Mouse (Mus musculus) G1E (cell line): ENCODE data around the gene Crhr2. TPM values are rescaled to one million over a fixed set of nuclear protein-coding genes. Genes with fewer than 3 reads are reported as not detected.

Experiments used
- ATAC-seq: 2 replicates; pipeline ENCODE4 v1.8.0; 2016; ENCODE audit warnings: mild to moderate bottlenecking; ENCODE audit not compliant: insufficient number of reproducible peaks, poor library complexity, low FRiP score, severe bottlenecking; ENCODE audit errors: extremely low read depth
- DNase-seq: peaks from one replicate; pipeline ENCODE4 v3.0.0; 2012; ENCODE audit warnings: low spot score
- H3K27me3 ChIP-seq: 2 replicates; pipeline ENCODE4 v1.6.1; 2012; ENCODE audit warnings: mild to moderate bottlenecking, low read length, inconsistent platforms; ENCODE audit not compliant: insufficient read depth
- H3K36me3 ChIP-seq: replicated peaks from 2 replicates; pipeline ENCODE3; 2012; ENCODE audit warnings: mild to moderate bottlenecking, inconsistent platforms
- H3K4me1 ChIP-seq: 2 replicates; pipeline ENCODE4 v1.6.1; 2012; ENCODE audit warnings: low read depth, low read length, inconsistent platforms, mixed read lengths; ENCODE audit not compliant: insufficient read depth
- H3K4me3 ChIP-seq: 2 replicates; pipeline ENCODE4 v1.5.1; 2012; ENCODE audit warnings: low read depth, mild to moderate bottlenecking, inconsistent platforms, low read length, moderate library complexity, mixed read lengths
- H3K9me3 ChIP-seq: replicated peaks from 2 replicates; pipeline ENCODE4 v1.6.1; 2012; ENCODE audit warnings: inconsistent platforms
- CTCF ChIP-seq: IDR thresholded peaks from 2 replicates; pipeline ENCODE4 v1.5.1; 2012; ENCODE audit warnings: low read depth, low read length, inconsistent platforms, mixed read lengths
- GATA1 ChIP-seq: IDR thresholded peaks from 2 replicates; pipeline ENCODE4 v1.6.1; 2012; ENCODE audit warnings: borderline replicate concordance, low read length, inconsistent platforms, mixed read lengths
- GATA2 ChIP-seq: IDR thresholded peaks from 2 replicates; pipeline ENCODE4 v1.6.1; 2012; ENCODE audit warnings: low read depth, low read length, inconsistent platforms, borderline replicate concordance
- POLR2AphosphoS5 ChIP-seq: IDR thresholded peaks from 2 replicates; pipeline ENCODE4 v1.6.1; 2012; ENCODE audit warnings: low read depth, low read length, inconsistent platforms; ENCODE audit not compliant: insufficient replicate concordance
- TAL1 ChIP-seq: conservative IDR thresholded peaks from 2 replicates; pipeline ENCODE4 v1.6.1; 2012; ENCODE audit warnings: low read depth, low read length, inconsistent platforms, mixed read lengths
- polyA plus RNA-seq: library from polyadenylated mRNA; stranded (reverse); fragments of >175 nt; gene quantifications from 2 replicates; pipeline ENCODE4 v1.2.3, GENCODE M21; 2012
- total RNA-seq, 2 experiments: library from RNA; stranded (forward) in 1 of 2; stranded (reverse) in 1 of 2; fragments of 200-1000 nt in 1 of 2; fragments of >200 nt in 1 of 2; fragmentation: Nextera tagmentation in 1 of 2; gene quantifications; 2 replicates each; pipeline ENCODE4 v1.2.3; 2014 to 2017

The Crhr2 gene
- total and polyA plus RNA-seq, 3 experiments, result 0.22 TPM; not detected in 2

DNA sequence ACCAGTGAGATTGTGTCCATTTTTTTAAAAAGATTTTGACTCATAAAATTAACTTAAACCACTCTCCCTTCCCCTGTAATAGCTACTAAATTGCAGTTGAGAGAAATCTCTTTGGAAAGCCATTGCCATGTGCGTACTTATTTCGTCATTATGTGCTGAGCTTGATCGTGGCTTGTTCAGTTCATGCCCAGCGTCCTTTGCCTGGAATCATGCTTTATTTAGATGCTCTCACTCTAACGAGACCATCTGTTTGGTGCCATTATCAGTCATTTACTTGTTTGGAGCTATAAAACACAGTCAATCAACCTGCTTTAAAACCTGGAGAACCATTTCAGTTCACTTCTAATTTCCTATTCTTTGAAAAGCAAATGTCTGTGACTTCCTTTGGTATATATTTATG, 70.6 kb downstream of the Crhr2 start:
- Histone ChIP-seq H3K4me3 (no peak overlapping the region), H3K4me1 (peaks cover 2% of the 10 kb centered on the region; the same call in 1 of the 2 replicates), H3K27me3 (no peaks in the 10 kb centered on the region), H3K36me3 (peaks cover 98% of the 10 kb centered on the region), H3K9me3 (no peaks in the 10 kb centered on the region)
- ATAC-seq, result no peak
- TF ChIP-seq POLR2AphosphoS5, result no peak
- no peak for TF ChIP-seq GATA1
- no peak for TF ChIP-seq GATA2
- no peak for TF ChIP-seq CTCF
- no peak for TF ChIP-seq TAL1
- no peak for DNase-seq

DNA sequence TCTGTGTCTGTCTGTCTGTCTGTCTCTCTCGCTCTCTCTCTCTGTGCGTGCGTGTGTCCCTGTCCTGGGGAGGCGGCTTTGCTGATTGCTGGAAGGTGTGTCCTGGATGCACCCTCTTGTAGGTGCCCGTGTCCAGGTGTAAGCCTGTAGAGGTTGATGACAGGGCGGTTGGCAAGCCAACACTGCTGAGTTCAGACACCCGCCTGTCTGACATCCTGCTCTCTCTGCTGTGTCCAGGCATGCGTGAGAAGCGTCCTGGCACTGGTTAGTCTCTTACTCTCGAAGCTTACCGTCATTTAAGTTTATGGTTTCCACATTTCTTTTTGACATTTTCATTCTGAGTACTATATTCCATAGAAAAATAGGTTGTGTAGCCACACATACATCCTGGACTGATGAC, 71.5 kb downstream of the Crhr2 start:
- DNase-seq, result no peak
- H3K27me3 ChIP-seq, result no peaks in the 10 kb centered on the region
- H3K4me3 ChIP-seq, result no peak overlapping the region
- H3K36me3 ChIP-seq, result peaks cover 99% of the 10 kb centered on the region
- no peaks in the 10 kb centered on the region for H3K9me3 ChIP-seq
- TF ChIP-seq GATA1 (no peak), POLR2AphosphoS5 (no peak)
- peaks cover 2% of the 10 kb centered on the region; the same call in 1 of the 2 replicates for H3K4me1 ChIP-seq
- no peak for ATAC-seq

DNA sequence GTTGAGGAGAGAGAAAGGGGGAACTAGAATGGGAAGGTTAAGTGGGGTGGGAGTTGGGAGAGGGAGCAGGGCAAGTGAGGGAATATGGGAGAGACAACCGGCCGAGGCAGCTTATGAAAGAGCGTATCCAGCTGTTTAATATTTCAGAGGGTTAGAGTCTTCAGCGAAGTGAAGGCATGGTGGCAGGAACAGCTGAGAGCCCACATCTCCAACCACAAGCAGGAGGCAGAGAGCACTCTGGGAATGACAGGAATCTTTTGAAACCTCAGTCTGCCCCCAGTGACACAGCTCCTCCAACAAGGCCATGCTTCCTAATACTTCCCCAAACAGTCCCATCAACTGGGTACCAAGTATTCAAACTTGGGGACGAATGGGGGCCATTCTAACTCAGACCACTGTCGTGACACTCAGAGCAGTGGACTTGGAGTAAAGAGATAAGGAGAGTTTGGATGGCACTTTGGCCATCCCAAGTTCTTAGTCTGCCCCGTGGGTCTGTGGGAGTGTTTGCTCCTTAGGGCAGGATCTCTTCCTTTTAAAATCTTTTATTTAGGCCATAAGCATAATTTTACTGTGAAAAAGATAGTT, 72.5 kb downstream of the Crhr2 start:
- peaks cover 4% of the 10 kb centered on the region; the same call in 1 of the 2 replicates for H3K4me1 ChIP-seq
- H3K36me3 ChIP-seq, result peaks cover 99% of the 10 kb centered on the region
- H3K27me3 ChIP-seq, result no peaks in the 10 kb centered on the region
- H3K4me3 ChIP-seq, result no peak overlapping the region
- DNase-seq, result no peak
- ATAC-seq, result no peak
- TF ChIP-seq CTCF, result no peak
- TF ChIP-seq GATA2, result no peak
- no peak for TF ChIP-seq TAL1
- TF ChIP-seq GATA1, result no peak
- TF ChIP-seq POLR2AphosphoS5, result no peak
- H3K9me3 ChIP-seq, result no peaks in the 10 kb centered on the region

DNA sequence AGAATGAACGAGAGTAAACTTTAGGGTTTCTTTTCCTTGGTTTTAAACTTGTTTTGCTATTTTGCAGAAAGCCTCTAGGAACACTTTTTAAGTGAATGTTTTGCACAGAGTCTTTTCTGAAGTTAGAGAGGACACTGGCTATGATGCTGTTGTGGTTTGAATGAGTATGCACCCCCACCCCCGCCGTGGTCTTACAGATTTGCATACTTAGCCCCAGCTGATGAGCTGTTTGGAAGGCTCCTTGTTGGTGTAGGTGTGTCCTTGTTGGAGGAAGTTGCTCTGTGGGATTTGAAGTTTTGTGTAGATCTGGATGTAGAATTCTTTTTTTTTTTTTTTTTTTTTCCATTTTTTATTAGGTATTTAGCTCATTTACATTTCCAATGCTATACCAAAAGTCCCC, 75.4 kb downstream of the Crhr2 start:
- DNase-seq (no peak), ATAC-seq (no peak)
- Histone ChIP-seq H3K27me3 (no peaks in the 10 kb centered on the region), H3K4me1 (peaks cover 4% of the 10 kb centered on the region; the same call in 1 of the 2 replicates), H3K9me3 (no peaks in the 10 kb centered on the region), H3K36me3 (peaks cover 98% of the 10 kb centered on the region), H3K4me3 (no peak overlapping the region)
- TF ChIP-seq CTCF (no peak), TAL1 (no peak), POLR2AphosphoS5 (no peak), GATA1 (no peak), GATA2 (no peak)

DNA sequence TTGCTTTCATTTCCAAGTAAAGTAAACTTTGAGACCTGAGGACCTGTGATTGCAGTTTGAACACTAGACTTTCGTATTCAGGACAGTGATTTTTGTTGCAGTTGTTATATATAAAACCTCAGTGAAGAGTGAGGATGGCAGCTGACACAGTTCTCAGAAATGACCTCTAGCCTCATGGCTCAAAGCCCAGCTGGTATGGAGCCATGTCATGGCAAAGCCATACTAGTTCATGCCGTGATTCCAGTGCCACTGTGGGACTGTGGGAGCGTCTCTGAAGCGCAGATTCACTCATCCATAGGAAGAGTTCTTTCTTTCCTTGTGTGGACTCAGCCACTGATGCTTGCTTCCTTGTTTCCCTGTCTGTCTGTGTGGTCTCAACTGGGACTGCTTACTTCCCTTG, 78.3 kb downstream of the Crhr2 start:
- DNase-seq, result no peak
- H3K36me3 ChIP-seq, result peaks cover 98% of the 10 kb centered on the region
- TF ChIP-seq CTCF (no peak), TAL1 (no peak), POLR2AphosphoS5 (no peak)

DNA sequence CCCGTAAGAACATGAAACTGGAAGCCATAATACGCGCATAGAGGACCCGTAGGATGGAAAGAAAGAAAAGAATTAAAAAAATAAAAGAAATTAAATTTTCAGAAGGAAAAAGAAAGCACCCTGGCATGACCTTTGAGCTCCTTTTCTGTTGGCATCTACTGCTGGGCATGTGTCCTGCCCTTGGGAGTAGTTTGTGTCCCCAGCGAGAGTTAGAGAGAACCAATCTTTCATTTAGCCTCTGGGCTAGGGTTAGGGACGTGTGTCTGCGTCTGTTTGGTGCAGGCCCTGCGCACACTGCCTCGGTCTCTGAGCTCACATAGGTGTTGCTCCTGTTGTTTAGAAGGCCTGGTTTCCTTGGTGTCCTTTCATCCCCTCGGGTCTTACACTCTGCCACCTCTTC, 83.6 kb downstream of the Crhr2 start:
- H3K36me3 ChIP-seq, result peaks cover 98% of the 10 kb centered on the region
- ATAC-seq (no peak), DNase-seq (no peak)
- peaks cover 9% of the 10 kb centered on the region for H3K4me1 ChIP-seq
- no peaks in the 10 kb centered on the region for H3K27me3 ChIP-seq
- TF ChIP-seq GATA2, result no peak
- no peak for TF ChIP-seq POLR2AphosphoS5
- no peak for TF ChIP-seq TAL1
- no peak for TF ChIP-seq CTCF
- TF ChIP-seq GATA1, result no peak
- no peaks in the 10 kb centered on the region for H3K9me3 ChIP-seq
- no peak overlapping the region for H3K4me3 ChIP-seq

More for the DNA sequence above, 78.3 kb downstream of the Crhr2 start:
- peaks cover 4% of the 10 kb centered on the region; the same call in 1 of the 2 replicates for H3K4me1 ChIP-seq
- H3K4me3 ChIP-seq, result no peak overlapping the region
- H3K27me3 ChIP-seq, result no peaks in the 10 kb centered on the region
- no peak for ATAC-seq
- no peaks in the 10 kb centered on the region for H3K9me3 ChIP-seq

DNA sequence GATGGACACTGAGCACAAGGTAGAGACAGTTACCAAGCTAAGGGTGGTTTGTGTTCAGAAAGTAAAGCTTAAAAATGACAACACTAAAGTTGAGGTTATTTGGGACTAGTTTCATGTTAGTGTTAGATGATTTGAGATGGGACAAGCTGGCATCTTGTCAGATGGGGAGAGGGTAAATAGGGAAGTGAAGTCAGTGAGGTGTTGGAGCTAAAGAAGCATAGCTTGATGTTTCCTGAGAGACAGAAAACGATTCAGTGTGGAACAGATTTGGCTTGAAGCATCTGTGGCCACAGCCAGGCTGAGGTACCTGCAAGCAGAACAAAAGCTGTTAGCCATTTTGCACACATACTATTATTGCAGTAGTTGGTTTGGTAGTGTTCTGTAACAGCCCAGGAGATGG, 87.5 kb downstream of the Crhr2 start:
- Histone ChIP-seq H3K27me3 (no peaks in the 10 kb centered on the region), H3K4me1 (peaks cover 32% of the 10 kb centered on the region), H3K36me3 (peaks cover 90% of the 10 kb centered on the region), H3K9me3 (no peaks in the 10 kb centered on the region), H3K4me3 (no peak overlapping the region)
- TF ChIP-seq GATA1, result no peak
- TF ChIP-seq POLR2AphosphoS5, result no peak
- TF ChIP-seq CTCF, result no peak
- no peak for TF ChIP-seq GATA2
- TF ChIP-seq TAL1, result no peak
- DNase-seq, result no peak
- no peak for ATAC-seq
